Mouse (Mus musculus): ENCODE results near the gene 2610001J05Rik. TPM values are rescaled to one million over a fixed set of nuclear protein-coding genes. Genes with fewer than 3 reads are reported as not detected.
A peak's percentile ranks its signal among the peaks of the same experiment; 100 is the strongest.
"Not testable (repeated sequence)": the region's sequence is repeated elsewhere in the genome, so short reads cannot be mapped to it uniquely, and the experiment has no call there.

The 2610001J05Rik gene
- polyA plus RNA-seq, 1 experiment from 2014 or later, result 117 TPM

- peak overlapping the region; percentile 41 for H3K4me2 ChIP-seq
- no peak overlapping the region for H3K27ac ChIP-seq
- no peaks in the 10 kb centered on the region for H3K4me1 ChIP-seq
- no peak overlapping the region for H3K9ac ChIP-seq
- no peaks in the 10 kb centered on the region for H3K27me3 ChIP-seq
- no peak for ATAC-seq (ENCODE audit: insufficient number of reproducible peaks, insufficient read depth, low FRiP score, low TSS enrichment, low read depth)
- H3K9me3 ChIP-seq, result no peaks in the 10 kb centered on the region
- no peak overlapping the region for H3K4me3 ChIP-seq
- H3K36me3 ChIP-seq, result no peaks in the 10 kb centered on the region
- WGBS, result 21% methylated on average over 11 of the region's 11 CpGs
These were observed 17.1 kb downstream of the 2610001J05Rik start for GRCm38 (mm10) chr6:13854230-13854629.

GRCm38 (mm10) chr6:13853244-13853643, 18.1 kb downstream of the 2610001J05Rik start:
- ATAC-seq (ENCODE audit: insufficient number of reproducible peaks, insufficient read depth, low FRiP score, low TSS enrichment, low read depth), result no peak
- Histone ChIP-seq H3K4me3 (no peak overlapping the region), H3K9me3 (no peaks in the 10 kb centered on the region), H3K4me1 (no peaks in the 10 kb centered on the region), H3K27ac (no peak overlapping the region), H3K27me3 (no peaks in the 10 kb centered on the region), H3K9ac (no peak overlapping the region), H3K4me2 (no peak overlapping the region), H3K36me3 (no peaks in the 10 kb centered on the region)
- 54% methylated on average over 4 of the region's 4 CpGs for WGBS

DNA sequence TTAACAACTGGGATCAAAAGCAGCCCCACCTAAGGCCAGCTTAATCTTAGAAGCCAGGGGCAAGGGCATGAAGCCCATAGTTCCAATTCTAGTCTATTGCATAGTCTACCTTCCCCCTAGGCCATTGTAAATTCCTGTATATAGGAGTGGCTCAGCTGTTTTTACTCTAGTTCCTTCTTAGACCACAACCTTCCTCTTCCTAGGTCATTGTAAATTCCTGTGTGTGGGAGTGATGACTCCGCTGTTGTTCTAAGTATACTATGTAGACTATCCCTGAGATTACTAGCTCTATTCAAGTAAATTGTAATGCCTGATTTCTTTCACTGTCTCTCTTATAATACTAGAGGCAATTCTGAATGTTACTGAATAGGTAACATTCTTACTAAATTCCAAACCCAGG, 25.3 kb downstream of the 2610001J05Rik start:
- not testable (repeated sequence) for H3K4me2 ChIP-seq; H3K4me3 ChIP-seq; H3K36me3 ChIP-seq; H3K9me3 ChIP-seq; H3K27me3 ChIP-seq; H3K4me1 ChIP-seq; H3K27ac ChIP-seq; H3K9ac ChIP-seq; ATAC-seq (ENCODE audit: insufficient number of reproducible peaks, insufficient read depth, low FRiP score, low TSS enrichment, low read depth)
- WGBS, result 91% methylated on average over 1 of the region's 1 CpGs

DNA sequence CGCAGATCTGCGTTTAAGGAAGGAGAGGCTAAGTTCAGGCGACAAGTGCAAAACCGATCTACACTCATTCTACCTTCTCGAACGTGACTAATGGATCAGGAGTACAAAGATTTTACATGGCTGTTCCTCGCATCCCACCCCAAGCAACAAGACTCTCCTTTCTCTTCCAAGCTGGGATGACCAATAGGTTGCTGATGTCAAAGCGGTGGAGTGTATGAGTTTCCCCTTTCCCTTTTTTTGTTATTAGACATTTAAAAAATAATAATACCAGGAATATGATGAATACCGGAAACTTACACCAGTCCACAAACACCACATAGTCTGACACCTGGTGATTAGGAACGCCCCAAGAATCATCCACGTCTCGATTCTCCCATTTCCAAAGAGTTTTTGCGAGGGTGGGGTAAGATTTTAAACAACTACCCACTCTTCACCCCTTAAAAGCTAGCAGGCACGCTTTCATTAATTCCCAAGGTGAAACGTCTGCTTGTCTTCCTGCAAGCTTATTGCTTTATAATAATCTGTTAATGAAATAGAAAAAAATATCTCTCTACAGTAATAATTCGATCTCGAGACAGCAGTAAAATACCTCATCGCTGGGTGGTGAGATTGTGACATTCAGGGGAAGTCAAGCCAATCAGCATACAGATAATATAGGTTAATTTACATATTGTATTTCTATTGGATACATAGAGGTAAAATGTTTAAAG, 31.8 kb downstream of the 2610001J05Rik start, which contains the start of gene Gpr85:
Gpr85 (minus strand) TSS at position 598 of the 710 bp plus-strand sequence.
- ATAC-seq (ENCODE audit: insufficient number of reproducible peaks, insufficient read depth, low FRiP score, low TSS enrichment, low read depth), result no peak
- no peaks in the 10 kb centered on the region for H3K36me3 ChIP-seq
- H3K9ac ChIP-seq, result peak within 1 kb of the TSS; percentile 88
- no peaks in the 10 kb centered on the region for H3K27me3 ChIP-seq
- peak within 1 kb of the TSS; percentile 67 for H3K4me3 ChIP-seq
- 41% methylated on average over 18 of the region's 18 CpGs for WGBS
- H3K4me2 ChIP-seq, result peak within 1 kb of the TSS; percentile 81
- H3K9me3 ChIP-seq, result no peaks in the 10 kb centered on the region
- peak within 1 kb of the TSS; percentile 84 for H3K27ac ChIP-seq
- H3K4me1 ChIP-seq, result 0 out of 2 replicates have a peak, but pooled peaks cover 7% of the 10 kb centered on the region

- no peaks in the 10 kb centered on the region for H3K27me3 ChIP-seq
- H3K9me3 ChIP-seq, result no peaks in the 10 kb centered on the region
- H3K36me3 ChIP-seq, result no peaks in the 10 kb centered on the region
- under 1% methylated on average over 41 of the region's 41 CpGs for WGBS
- H3K27ac ChIP-seq, result peak overlapping the region; percentile 84
- peak overlapping the region; percentile 81 for H3K4me2 ChIP-seq
- H3K9ac ChIP-seq, result peak overlapping the region; percentile 88
- peak overlapping the region; percentile 67 for H3K4me3 ChIP-seq
- H3K4me1 ChIP-seq, result 0 out of 2 replicates have a peak, but pooled peaks cover 7% of the 10 kb centered on the region
- peak; percentile 83 for ATAC-seq (ENCODE audit: insufficient number of reproducible peaks, insufficient read depth, low FRiP score, low TSS enrichment, low read depth)
These were observed 32.5 kb downstream of the 2610001J05Rik start for GRCm38 (mm10) chr6:13838677-13839344.

DNA sequence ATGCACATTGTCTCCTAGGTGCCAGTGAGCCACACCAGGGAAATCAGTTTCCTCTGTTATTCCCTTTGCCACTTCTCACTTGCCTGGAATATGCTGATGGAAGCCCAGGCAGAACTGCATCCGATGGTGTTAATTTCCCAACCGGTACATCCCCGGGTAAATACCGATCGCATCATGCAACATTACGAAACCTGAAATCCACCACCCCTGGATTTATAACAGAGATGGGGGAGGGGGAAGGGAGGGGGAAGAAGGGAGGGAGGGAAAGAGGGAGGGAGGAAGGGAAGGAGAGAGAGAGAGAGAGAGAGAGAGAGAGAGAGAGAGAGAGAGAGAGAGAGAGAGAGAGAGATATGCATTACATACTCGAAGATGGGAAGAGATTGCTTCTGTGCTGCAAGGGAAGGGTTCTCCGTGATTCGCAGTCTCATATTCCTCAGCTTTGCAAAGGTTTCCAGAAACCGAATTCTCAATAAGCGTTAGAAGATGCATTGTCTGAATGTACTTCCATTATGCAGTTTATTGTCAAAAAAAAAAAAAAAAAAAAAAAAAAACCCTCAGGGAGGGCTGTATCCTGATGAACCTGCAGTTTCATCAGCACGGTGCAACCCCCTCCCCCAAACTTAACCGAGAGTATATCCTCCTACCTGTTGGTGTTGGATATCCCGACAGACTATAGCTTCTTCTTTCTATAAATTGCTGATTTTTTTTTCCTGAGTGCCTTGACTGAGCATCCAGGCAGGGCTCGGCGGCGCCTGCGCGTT, 33.2 kb downstream of the 2610001J05Rik start:
- peak overlapping the region; percentile 88 for H3K9ac ChIP-seq
- 1% methylated on average over 19 of the region's 19 CpGs for WGBS
- ATAC-seq (ENCODE audit: insufficient number of reproducible peaks, insufficient read depth, low FRiP score, low TSS enrichment, low read depth), result peak; percentile 70; the same call in 1 of the 2 replicates

DNA sequence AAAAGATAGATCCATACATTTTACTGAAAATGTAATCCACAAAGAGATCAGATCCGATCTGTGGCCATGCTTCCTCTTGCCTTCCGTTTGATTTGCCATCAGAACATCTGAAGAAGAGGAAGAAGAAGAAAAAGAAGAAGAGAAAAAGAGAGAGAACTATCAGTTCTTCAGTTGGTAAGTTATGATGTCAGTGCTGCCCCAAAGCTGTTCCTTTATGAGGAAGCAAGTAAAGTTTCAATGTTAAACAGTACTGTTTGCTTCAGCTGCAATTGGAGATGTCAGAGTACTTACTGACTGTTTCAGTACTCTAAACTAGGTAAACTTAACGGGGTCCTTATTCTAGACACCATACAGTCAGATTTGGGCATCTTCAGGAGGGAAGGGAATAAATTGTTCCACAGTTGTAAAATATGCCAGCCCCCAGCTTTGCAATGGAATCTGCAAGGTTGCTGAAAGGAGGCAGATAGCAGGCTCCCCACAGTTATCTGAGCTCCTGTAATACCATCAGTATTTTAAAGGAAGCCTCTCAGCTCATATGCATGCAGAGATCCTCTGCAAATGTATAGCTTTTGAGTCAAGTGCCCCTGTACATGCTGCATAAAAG, 34.2 kb downstream of the 2610001J05Rik start:
- H3K4me3 ChIP-seq, result peak overlapping the region; percentile 6; the same call in 1 of the 2 replicates
- no peak overlapping the region for H3K9ac ChIP-seq
- H3K36me3 ChIP-seq, result no peaks in the 10 kb centered on the region
- ATAC-seq (ENCODE audit: insufficient number of reproducible peaks, insufficient read depth, low FRiP score, low TSS enrichment, low read depth), result no peak
- 0 out of 2 replicates have a peak, but pooled peaks cover 7% of the 10 kb centered on the region for H3K4me1 ChIP-seq
- H3K27me3 ChIP-seq, result no peaks in the 10 kb centered on the region
- peak overlapping the region; percentile 81 for H3K4me2 ChIP-seq
- no peaks in the 10 kb centered on the region for H3K9me3 ChIP-seq
- 66% methylated on average over 3 of the region's 3 CpGs for WGBS
- H3K27ac ChIP-seq, result no peak overlapping the region

More for the DNA sequence above, 33.2 kb downstream of the 2610001J05Rik start:
- Histone ChIP-seq H3K4me1 (0 out of 2 replicates have a peak, but pooled peaks cover 7% of the 10 kb centered on the region), H3K27me3 (no peaks in the 10 kb centered on the region), H3K36me3 (no peaks in the 10 kb centered on the region), H3K27ac (peak overlapping the region; percentile 84; the same call in 1 of the 2 replicates), H3K4me2 (peak overlapping the region; percentile 81), H3K9me3 (no peaks in the 10 kb centered on the region), H3K4me3 (peak overlapping the region; percentile 67)

- 60% methylated on average over 17 of the region's 17 CpGs for WGBS
- ATAC-seq (ENCODE audit: insufficient number of reproducible peaks, insufficient read depth, low FRiP score, low TSS enrichment, low read depth), result no peak
- no peak overlapping the region for H3K9ac ChIP-seq
- no peaks in the 10 kb centered on the region for H3K9me3 ChIP-seq
- H3K27me3 ChIP-seq, result no peaks in the 10 kb centered on the region
- peak overlapping the region; percentile 22; the same call in 1 of the 2 replicates for H3K4me2 ChIP-seq
- H3K4me3 ChIP-seq, result no peak overlapping the region
- peak overlapping the region; percentile 49; the same call in 1 of the 2 replicates for H3K27ac ChIP-seq
- no peaks in the 10 kb centered on the region for H3K36me3 ChIP-seq
- 0 out of 2 replicates have a peak, but pooled peaks cover 7% of the 10 kb centered on the region for H3K4me1 ChIP-seq
These were observed 35.3 kb downstream of the 2610001J05Rik start for GRCm38 (mm10) chr6:13835720-13836665.

GRCm38 (mm10) chr6:13832770-13833169, 38.5 kb downstream of the 2610001J05Rik start:
- Histone ChIP-seq H3K9ac (no peak overlapping the region), H3K4me1 (0 out of 2 replicates have a peak, but pooled peaks cover 7% of the 10 kb centered on the region), H3K36me3 (no peaks in the 10 kb centered on the region), H3K4me2 (no peak overlapping the region), H3K9me3 (no peaks in the 10 kb centered on the region), H3K27me3 (no peaks in the 10 kb centered on the region), H3K4me3 (no peak overlapping the region), H3K27ac (no peak overlapping the region)
- no peak for ATAC-seq (ENCODE audit: insufficient number of reproducible peaks, insufficient read depth, low FRiP score, low TSS enrichment, low read depth)
- WGBS, result 74% methylated on average over 2 of the region's 2 CpGs

DNA sequence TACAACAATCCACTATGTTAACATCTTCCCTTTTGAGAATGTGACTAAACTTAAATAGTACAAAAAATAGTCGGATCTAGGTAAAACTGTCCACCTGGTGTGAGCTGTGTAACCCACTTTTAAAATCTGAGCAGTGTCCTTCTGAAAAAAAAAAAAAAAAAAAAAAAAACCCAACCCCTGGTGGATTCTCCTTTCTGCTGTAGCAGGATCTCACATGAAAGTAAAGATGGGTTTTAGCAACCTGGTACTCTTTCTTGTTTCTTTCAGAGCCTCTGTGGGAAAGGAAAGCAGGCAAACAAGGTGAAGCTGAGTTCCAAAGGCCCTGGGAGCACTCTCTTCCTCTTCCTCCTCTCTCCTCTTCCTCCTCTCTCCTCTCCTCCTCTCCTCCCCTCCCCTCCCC, 42.4 kb downstream of the 2610001J05Rik start:
- no peak overlapping the region for H3K9ac ChIP-seq
- WGBS, result 68% methylated on average over 1 of the region's 1 CpGs
- no peaks in the 10 kb centered on the region for H3K4me1 ChIP-seq
- no peak for ATAC-seq (ENCODE audit: insufficient number of reproducible peaks, insufficient read depth, low FRiP score, low TSS enrichment, low read depth)
- H3K27ac ChIP-seq, result no peak overlapping the region
- H3K36me3 ChIP-seq, result no peaks in the 10 kb centered on the region
- H3K9me3 ChIP-seq, result no peaks in the 10 kb centered on the region
- no peak overlapping the region for H3K4me3 ChIP-seq
- no peak overlapping the region for H3K4me2 ChIP-seq
- H3K27me3 ChIP-seq, result no peaks in the 10 kb centered on the region

Measured in embryonic facial prominence, embryonic 13.5 days (tissue).